Mouse (Mus musculus) cerebellum, postnatal 25 days (tissue): ENCODE measurements around the gene Wnk4.

ENCODE experiments used
- DNase-seq, 2 experiments: peaks; one replicate each; pipeline ENCODE4 v3.0.0; 2021; ENCODE audit warnings: mixed read lengths in 2 of 2

The Wnk4 gene

DNA sequence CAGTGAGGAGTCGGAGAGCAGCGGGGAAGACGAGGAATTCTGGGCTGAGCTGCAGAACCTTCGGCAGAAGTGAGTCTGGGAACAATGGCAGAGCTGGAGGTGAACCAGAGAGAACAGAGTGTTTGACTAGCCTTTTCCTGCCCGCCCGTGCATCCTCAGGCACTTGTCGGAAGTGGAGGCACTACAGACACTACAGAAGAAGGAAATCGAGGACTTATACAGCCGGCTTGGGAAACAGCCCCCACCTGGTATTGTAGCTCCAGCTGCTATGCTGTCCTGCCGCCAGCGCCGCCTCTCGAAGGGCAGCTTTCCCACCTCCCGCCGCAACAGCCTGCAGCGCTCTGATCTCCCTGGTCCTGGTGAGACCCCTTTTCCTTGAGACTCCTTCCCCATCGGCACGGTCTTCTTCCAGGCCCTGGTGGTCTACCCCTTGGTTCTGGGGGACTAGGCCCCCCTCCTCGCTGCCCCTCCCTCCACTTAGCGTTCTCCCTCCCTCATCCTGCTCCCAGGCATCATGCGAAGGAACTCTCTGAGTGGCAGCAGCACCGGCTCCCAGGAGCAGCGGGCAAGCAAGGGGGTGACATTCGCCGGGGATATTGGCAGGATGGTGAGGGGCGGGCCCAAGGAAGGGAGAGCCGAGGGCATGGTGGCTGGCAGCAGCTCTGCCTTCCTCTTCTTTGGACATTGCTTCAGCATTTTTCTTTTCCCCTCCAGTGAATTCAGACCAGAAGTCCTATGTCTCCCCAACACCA lies 16.1 kb downstream of the Wnk4 start:
- DNase-seq, result no peak

DNA sequence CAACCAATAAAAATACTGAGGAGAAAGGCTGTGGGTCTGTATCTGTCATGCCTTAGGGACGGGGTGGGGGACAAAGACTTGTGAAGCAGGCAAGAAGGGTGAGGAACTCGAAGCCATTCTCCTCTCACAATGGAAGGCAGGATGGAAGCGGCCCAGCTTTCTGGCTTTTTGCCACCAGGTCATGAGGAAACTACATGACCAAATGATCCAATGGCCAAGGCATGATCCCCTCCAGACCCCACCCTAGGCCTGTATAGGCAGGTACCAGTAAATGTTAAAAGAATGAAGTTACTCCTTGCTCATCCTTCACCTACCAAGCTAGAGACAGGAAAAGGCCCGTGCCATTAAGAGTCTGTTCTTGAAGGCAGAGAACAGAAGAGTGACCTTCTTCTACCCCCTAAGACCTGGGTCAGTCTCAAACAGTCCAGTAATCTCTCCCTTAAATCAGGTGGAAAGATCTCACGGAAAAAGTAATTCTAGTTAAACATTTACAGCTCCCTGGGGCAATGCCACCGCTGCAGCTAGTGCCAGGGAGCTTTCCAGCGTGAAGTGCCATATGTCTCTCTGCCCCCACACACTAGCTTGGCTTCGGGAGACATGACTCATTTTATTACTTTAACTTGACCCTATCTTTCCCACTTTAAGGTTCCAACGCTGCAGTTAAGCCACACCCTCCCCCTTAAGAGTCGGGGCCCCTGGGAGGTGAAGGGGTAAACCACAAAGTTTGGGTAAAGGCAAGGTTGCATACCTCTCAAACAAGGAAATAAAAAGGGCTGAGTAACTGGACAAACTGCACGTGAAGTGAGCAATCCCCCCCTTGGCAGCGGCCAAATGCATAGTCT lies 17.2 kb downstream of the Wnk4 start:
- no peak for DNase-seq

DNA sequence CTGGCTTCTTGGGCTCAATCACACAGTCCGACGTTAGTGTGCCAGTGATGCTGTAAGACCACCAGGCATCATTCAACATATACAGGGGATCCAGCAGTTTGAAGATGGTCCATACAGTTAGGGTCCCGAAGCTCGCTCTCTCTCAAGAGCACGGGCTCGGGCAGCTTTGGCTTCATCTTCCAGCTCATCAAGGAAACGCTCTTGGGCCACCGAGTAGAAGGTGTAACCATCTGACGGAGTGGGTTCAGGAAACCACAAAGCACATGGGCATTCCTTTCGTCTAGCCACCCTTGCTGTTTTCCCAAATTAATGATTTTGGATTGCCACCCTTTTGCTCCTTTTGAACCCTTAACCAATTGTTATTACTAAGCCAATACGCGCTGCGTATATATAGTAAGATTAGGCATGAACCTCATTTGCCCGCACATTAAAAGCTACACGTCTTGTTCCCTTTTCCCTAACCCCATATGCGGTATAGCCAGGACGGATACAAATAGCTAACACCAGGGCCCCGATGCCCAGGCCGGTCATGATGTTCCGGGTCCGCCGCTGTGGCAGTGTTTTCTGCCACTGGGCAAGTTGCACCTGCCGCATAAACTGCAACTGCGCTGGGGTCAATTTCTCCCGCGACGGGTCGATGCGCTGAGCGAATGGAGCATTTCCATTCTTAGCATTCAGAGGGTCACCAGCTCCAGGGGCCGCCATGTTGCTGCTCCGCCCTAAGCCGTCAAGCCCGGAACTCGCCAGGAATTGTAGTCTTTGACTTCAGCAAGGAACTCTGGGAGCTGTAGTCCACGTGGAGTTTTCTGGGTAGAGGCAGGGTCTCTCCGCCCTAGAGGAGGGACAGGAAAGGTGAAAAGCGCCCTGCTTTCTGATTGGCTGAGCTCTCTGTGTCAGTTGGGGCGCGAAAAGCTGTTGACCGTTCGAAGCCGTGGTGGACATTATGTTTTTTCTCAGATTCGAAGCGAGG lies 18.1 kb downstream of the Wnk4 start, which contains the start of the genes Cntd1 and Coa3:
Cntd1 (plus strand) TSS at position 790 of the 970 bp plus-strand sequence.
Coa3 (minus strand) TSS at position 892 of the 970 bp plus-strand sequence.
- DNase-seq, result peak; percentile 84 to 87

DNA sequence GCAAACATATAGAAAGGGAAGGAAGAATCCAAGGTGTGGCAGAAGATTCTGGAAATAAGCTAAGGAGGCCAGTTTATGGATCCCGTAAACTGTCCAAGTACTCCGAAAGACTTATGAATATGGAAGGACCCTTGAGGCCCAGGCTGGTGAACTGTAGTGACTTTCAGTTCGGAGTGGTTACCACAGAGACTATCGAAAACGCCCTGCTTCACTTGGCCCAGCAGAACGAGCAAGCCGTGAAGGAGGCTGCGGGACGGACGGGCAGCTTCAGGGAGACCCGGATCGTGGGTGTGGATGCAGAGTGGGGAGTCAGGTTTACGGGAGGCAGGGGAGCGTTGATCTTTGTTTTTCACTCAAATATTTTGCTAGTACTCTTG lies 18.8 kb downstream of the Wnk4 start:
- DNase-seq, result peak in 1 of 2 experiments; percentile 36

DNA sequence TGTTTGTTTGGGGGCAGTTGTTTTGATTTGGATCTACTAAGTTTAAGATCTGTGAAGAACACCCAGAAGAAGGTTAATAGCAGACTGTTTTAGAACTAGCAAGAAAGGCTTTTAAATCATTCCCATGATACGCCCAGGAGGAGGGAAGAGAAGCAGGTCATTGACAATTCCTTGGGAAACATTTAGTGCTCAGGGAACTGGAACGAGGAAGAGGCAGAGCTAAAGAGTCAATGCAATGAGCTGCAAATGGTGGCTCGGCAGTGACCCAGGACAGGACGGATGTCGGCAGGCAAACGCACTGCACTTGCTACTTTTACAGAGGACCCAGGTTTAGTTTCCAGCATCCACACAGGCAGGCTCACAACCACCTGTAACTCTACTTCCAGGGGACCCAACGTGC lies 20.5 kb downstream of the Wnk4 start:
- DNase-seq, result no peak

DNA sequence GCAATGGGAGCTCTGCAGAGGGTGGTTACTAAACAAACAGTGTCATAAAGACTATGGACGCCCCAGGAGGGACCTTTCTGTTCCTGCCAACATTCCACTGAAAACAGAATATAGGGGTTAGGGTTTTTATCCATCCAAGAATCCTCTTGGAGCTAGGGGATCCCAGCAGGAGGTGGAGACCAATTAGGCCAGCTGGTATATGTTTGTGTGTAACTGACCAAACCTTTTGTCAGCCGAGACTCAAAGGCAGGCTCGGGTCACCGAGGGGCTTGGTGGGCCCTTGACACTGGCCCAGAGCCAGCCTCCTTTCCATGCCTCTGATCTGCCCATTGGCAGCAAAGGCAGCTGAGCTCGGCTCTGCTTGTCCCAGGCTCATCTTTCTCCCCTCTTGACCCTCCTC lies 22.5 kb downstream of the Wnk4 start:
- DNase-seq, result no peak

DNA sequence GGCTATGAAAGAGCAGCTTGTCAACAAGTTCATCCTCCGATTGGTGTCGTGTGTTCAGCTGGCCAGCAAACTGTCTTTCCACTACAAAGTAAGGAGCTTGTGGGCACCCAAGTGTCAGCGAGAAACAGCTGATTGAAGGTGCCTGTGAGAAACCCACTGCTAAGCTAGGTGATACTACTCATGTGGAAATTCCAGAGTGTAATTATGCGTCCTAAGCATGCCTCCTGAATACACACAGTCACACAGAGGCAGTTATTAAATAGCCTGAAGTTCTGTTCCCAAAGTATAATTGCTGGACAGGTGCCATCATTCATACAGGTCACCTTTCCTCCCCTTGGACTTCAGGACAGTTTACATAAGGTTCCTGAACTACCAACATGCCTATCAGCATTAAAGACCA lies 23.4 kb downstream of the Wnk4 start:
- no peak for DNase-seq

DNA sequence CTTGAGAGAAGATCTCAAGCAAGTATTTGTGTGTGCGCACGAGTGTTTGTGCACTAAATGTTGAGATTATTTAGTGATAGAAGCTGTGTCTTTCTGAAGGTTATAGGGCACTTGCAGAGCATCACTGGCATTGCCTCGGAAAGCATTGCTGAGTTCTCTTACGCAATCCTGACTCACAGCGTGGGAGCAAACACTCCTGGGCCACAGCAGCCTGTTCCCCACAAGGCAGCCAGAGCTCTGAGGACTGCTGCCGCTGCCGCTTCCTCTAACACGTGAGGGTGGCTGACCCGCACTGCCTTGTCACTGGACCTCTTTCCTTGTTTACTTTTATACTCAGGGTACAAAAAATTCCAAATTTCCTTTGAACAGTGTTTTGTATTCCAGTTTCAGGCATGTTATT lies 26.9 kb downstream of the Wnk4 start:
- no peak for DNase-seq

DNA sequence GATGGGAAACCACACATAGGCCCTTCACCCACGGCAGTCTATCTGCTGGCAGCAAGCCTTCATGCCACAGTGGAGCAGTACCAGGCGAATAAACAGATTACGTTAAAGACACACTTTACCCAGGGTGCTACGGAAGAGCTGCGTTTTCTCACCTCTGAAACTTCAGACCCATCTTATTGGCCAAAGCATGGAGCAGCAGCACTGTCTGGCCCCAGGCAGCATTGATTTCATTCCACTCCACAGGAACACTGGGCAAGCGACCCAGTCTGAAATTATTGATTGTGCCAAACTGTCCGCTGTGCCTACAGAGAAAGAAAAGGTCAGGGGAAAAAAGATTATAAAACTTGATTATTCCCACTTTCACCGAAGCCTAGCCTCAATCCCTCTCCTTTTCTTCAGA lies 30.9 kb downstream of the Wnk4 start:
- DNase-seq, result no peak

DNA sequence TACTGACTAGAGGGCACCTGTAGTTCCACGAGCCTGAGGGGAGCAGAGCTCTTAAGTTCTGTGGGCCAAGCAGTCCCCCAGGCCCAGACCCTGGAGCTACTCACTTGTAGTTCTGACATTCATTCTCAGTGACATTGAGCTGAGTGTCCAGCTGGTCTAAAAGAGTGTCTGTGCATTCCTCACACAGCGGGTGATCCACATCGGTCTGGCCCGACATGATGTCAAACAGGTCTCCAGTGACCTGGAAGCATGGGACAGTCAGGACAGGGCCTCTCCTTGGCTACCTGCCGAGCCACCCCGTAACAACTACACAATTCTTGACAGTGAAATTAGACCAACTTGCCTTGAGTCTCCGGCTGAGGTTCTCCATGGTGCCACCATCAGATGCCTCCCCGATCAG lies 34.8 kb downstream of the Wnk4 start:
- no peak for DNase-seq

DNA sequence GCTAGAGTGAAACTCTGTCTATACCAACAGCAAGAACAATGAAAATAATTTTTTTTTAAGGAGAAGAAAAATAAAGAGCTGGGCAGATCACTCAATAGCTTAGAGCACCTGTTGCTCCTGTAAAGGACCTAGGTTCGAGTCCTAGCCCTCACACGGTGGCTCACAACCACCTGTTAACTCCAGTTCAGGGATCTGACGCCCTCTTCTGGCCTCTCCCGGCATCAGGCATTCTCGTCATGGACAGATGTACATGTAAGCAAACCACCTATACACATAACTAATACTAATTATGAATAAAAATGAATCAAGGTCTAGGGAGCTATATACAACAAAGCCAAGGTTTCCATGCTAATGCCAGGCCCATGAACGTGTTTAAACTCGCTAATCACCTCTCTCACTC lies 40.5 kb downstream of the Wnk4 start:
- DNase-seq, result no peak

DNA sequence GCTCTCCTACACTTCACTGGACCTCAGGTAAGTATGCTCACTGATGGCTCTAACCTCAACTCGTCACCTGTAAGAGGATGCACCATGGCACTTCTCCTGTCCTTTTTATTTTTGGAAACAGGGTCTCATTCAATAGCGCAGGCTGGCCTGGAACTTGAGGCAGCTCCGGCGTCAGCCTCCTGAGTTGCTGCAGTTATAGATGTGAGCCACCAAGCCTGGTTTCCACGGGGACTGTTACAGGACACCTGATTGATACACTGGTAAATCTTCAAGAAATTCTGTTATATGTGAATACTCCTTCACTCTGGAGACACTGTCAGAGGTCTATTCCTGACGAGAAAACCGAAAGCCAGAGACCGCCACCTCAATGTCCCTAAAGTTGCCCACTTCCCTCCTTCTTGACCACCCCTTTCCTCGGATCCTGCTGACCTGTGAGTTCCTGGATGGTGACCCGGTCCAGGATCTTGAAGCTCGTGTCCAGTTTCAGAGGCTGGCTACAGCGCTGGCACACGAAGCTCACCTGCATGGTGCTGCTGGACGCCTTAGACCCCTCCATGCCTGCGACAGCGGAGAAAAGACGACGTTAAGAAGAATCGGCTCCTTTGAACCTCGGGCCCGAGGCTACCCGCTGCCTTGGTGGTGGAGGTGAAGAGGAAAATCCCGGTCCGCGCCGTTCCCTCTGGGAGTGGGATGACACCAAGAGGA lies 41.1 kb downstream of the Wnk4 start:
- no peak for DNase-seq

DNA sequence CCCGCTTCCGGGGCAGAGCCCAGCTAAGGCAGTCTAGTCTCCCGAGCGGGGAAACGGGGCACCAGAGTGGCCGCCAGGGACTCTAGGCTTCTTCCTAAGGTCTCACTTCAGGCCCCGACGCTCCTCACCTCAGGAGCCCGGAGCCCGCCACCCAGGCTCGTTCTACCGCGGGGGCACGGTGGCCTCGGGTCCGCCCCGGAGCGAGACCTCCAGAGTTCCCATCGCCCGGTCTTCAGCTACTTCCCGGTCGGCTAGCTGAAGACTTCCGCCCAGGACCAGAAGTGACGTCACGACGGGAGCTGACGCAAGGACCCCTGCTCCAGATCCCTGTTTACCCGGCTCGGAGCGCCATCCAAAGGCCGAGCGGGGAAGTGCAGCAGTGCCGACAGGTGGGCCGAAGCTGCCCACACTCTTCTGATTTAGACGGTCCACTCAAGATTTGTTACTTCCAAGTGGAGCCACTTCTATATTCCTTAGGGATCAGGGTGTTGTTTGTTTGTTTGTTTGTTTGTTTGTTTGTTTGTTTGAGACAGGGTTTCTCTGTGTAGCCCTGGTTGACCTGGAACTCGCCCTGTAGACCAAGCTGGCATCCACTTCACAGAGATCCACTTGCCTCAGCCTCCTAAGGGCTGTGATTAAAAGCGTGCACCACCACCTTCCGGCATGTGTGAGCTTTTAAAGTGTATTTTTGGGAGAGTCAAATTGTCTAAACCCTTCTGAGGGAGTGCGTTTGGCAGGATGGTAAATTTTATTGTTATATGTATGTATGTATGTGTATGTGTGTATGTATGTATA lies 41.8 kb downstream of the Wnk4 start, which contains the start of gene Becn1:
Becn1 (minus strand) TSS at position 283 of the 795 bp plus-strand sequence.
- DNase-seq, result peak; percentile 97 to 100

DNA sequence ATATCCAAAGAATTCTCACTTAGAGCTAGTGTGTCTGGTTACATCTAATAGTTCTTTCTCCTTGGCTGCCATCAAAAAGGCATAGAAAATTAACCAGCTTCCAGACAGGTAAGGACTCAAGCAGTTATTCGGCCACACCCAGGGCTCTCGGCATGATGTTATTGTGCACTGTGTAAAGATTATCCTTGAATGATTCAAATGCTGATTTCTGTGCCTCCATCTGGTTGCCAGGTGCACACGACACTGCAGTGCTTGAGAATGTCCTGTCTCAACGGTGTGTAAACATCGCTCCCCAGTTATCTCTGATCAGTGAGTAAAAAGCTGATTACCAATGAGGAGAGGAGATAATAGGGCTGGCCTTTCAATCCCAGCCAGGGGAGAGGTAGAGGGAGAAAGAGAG lies 47.4 kb downstream of the Wnk4 start:
- DNase-seq, result no peak

DNA sequence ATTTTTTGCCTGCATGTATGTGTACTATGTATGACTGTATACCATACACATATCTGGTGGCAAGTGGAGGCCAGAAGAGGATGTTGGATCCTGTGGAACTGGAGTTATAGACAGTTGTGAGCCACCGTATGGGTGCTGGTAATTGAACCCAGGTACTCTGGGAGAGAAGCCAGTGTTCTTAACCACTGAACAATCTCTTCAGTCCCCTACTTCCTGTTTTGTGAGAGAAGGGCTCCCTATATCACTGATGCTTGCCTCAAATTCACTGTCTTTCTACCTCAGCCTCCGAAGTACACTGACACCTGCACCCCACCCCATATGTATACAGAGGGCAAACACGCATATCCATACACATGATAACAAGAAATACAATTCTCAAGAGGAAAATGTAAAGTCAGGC lies 50.7 kb downstream of the Wnk4 start:
- DNase-seq, result no peak

DNA sequence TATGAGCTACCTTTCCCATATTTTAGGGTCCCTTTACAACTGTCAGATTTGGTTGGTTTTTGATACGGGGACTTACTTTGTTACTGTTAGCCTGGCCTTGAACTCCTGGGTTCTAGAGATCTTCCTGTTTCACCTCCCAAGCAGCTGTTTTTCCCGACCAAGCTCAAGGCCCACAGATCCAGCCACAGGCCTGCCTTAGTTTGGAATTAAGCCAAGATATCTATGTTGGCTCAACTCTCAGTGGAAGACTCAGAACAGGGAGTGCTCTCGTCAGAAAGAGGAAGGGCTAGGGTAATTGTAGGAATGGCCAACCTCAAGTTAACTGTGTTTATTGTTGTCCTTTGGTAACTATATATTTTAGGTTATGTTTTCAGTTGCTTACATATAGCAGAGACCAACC lies 51.8 kb downstream of the Wnk4 start:
- no peak for DNase-seq

DNA sequence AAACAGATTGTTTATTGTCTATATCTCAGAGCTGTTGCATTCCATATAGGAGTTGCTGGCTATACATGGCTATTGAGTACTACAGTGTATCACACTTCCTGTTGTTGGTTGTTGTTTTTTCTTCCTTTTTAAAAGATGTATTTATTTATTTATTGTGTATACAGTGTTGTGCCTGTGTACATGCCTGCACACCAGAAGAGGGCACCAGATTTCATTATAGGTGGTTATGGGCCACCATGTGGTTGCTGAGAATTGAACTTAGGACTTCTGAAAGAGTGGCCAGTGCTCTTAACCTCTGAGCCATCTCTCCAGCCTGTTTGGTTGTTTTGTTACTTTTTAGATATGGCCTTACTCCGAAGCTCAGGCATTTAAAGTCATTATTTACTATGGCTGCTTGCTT lies 54.2 kb downstream of the Wnk4 start:
- DNase-seq, result no peak

DNA sequence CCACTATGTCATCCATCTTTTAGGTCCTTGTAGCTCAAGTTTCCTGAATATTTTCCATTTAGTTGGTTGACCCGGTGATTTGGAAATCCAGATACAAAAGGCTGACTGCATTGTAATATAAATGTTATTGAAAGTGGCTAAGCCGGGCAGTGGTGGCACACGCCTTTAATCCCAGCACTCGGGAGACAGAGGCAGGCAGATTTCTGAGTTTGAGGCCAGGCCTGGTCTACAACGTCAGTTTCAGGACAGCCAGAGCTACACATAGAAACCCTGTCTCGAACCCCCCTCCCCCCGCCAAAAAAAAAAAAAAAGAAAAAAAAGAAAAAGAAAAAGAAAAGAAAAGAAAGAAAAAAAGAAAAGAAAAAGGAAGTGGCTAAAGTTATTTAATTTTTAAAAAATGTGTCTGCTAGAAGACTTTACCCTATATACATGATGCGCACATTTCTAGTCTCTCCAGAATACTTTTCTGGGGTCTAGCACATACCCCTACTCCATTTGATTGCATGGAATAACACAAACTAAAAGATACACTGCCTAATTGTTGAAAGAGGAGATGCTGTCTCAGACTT lies 54.8 kb downstream of the Wnk4 start:
- DNase-seq, result no peak

DNA sequence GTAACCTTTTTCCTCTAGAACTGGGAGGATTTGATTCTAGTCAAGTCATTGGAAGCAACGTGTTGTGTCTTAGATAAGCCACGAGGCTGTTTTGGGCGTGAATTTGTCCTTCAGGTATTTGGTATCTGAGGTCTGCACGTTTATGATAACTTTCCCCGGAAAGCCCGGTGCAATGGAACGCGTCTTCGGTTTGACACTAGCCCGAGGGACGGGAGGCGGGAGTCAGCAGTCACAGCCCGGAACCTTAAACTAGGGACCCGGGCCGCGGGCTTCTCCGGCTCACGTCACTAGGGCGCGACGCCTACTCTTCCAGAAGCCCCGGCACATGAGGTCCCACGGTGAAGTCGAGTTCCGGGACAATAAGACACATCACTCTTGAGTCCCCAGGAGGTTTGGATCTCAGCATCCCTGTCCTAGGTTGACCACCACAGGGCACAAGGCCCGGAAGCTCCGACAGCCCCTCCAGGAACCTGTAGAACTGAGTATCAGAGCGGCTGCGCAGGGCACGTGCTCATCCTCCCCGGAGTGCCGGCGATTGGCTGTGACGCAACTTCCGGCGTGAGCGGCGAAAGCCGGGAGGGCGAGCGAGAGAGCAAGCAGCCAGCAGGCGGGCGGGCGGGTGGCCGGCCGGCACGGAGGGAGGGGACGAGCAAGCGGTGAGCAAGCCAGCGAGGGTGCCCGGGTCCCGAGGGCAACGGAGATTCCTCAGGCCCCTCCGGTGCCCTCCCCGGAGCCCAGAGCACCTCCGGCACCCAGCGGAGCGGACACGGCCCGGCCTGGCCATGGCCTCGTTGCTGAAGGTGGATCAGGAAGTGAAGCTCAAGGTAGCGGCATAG lies 55.5 kb downstream of the Wnk4 start, which contains the start of gene Psme3:
Psme3 (plus strand) TSS at position 549 of the 836 bp plus-strand sequence.
- DNase-seq, result peak; percentile 95 to 96

DNA sequence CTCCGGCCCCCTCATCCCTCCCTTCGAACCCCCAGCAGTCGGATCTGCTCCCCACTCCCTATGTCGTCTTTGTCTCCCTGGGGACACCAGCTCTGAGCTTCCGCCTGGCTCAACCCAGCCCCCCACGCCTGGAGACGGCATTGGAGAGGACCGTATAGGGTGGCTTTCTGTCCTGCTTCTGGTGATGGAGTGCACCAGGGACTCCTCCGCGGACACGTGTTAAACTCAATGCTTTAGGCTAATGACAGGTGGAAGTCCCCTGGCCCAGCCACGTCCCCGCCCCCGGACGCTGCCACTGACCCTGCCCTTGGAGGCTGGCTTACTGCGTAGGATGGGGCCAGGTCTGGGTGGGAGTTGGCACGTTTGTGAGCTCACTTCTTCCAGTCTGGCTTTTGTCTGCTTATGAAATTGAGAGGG lies 56.1 kb downstream of the Wnk4 start:
- no peak for DNase-seq
